Mouse (Mus musculus): ENCODE results near the gene Adgrb2.

DNA sequence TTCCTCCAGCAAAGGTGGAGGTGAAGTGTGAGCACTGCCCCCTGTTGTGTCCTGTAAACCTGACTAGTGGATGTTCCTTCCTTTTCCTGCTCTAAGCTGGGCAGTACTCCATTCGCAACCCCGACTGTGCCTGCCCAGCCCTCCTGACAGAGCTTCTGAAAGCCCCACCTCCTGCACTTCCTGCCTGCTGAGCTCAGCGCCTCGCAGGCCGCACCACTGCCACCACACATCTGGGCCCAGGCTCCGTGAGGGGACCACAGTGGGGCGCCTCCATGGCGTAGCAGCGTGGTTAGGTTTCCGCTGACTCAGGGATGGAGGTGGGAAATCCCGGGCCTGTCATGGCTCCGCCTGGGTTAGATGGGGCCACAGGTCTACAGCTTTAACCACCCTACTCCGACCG lies 60.9 kb downstream of the Adgrb2 start:
- no peak for TF ChIP-seq CTCF (conservative IDR thresholded peaks at IDR 0.05 in 1 of 2, IDR thresholded peaks at IDR 0.05 in 1 of 2; ENCODE audit: low read depth in 2 of 2, low read length in 2 of 2)
- peak; percentile 38 for TF ChIP-seq POLR2A (IDR thresholded peaks at IDR 0.05; ENCODE audit: low read depth, low read length)
- peak; percentile 45; the same call in 1 of the 2 replicates for TF ChIP-seq TCF12 (IDR thresholded peaks at IDR 0.05; ENCODE audit: low read depth, low read length)
- no peak for TF ChIP-seq CHD2 (IDR thresholded peaks at IDR 0.05; ENCODE audit: low read length)
- TF ChIP-seq EP300 (IDR thresholded peaks at IDR 0.05; ENCODE audit: low read length): no peak
- no peak for TF ChIP-seq TBP (conservative IDR thresholded peaks at IDR 0.05; ENCODE audit: low read depth, low read length)
- TF ChIP-seq USF2 (conservative IDR thresholded peaks at IDR 0.05; ENCODE audit: low read depth, low read length): no peak
- 0 out of 2 replicates have a peak, but pooled peaks have one; percentile 53 for TF ChIP-seq UBTF (IDR thresholded peaks at IDR 0.05; ENCODE audit: low read depth, low read length)
- no peak for TF ChIP-seq GABPA (IDR thresholded peaks at IDR 0.05; ENCODE audit: insufficient replicate concordance, low read depth, low read length)
- TF ChIP-seq NELFE (IDR thresholded peaks at IDR 0.05; ENCODE audit: low read depth, low read length): no peak

All from CH12.LX (cell line).